Mouse (Mus musculus) embryo, embryonic 9.5 days (tissue): Measurements from ENCODE around the gene Phospho1.
A peak's percentile ranks its signal among the peaks of the same experiment; 100 is the strongest.
"Not testable (repeated sequence)": the region's sequence is repeated elsewhere in the genome, so short reads cannot be mapped to it uniquely, and the experiment has no call there.

Experiments used
- DNase-seq: peaks from one replicate; pipeline ENCODE4 v3.0.0-alpha.2; 2017; ENCODE audit errors: extremely low spot score

Phospho1 gene

DNA sequence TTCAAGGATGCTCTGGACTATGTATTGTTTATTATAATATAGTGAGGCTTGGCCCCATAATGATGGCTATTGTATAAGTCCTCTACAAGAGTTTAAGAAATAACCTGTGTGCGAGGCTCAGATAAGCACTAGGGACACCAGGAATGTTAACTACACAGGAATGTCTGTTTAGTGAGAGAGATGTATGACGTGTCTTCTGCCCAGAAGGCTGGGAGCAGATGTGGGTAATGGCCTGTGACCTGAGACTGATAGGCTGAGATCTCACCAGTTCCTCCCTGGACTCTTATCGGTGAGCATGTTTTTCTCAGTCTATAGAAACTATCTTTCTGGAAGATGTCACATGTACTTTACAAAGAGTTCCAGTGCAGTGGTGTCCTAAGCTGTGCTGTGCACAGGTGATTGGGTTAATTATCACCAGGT, 35.8 kb downstream of the Phospho1 start:
- no peak for DNase-seq

DNA sequence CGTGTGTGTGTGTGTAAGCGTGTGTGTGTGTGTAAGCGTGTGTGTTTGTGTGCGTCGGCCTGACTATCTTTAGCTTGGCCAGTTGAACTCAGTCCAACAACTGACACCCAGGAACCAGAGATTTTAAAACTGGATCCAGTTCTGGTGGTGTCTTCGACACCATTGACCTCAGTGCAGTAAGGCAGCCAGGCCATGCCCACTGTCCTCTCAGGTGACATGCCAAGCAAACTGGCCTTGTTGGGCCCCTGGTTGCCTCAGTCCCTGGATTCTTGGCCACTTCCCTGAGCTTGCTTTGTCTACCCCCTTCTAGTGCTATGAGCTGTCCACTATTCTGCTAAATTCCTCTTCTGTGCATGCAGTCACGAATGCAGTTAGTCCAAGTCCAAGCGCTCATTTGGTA, 37.1 kb downstream of the Phospho1 start:
- no peak for DNase-seq

DNA sequence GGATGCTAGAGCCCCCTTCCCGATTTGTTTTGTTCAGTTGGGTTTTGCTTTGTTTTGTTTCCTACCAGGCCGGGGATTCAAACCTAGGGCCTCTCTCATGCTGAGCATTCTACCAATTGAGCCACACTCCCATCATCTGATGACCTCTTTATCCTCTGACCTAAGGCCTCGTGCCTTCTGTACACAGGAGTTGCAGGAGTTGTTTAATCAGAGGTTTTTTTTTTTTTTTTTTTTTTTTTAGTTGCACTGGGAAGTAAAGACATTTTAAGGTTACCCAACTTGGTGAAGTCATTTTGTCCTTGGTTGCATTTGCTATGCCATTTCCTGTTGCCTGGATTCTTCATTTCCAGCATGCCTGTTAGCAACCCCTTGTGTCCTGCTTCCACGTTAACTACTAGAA, 45.1 kb downstream of the Phospho1 start:
- DNase-seq = no peak

DNA sequence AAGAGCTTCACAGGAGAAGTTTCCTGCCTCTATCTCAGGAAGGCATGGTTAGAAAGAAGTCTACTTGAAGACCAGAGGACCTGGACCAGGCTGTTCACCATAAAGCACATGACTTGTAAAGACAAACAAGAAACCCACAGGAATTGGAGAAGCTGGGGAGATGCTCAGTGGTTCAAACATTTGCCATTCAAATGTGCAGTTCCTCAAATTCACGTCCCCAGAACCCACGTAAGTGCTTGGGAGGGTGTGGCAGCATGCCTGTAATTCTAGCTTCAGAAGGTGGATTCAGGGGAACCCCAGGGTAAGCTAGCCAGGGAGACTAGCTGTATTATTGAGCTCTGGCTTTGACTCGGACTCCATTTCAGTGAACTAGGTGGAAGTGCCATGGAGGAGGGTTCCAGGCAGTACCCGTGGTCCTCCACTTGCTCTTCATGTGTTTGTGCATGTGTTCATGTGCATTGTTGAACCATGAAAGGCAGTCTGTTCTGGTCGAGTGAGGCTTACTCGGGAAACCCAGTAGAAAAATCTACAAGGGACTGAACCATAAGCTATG, 45.7 kb downstream of the Phospho1 start:
- DNase-seq = no peak

DNA sequence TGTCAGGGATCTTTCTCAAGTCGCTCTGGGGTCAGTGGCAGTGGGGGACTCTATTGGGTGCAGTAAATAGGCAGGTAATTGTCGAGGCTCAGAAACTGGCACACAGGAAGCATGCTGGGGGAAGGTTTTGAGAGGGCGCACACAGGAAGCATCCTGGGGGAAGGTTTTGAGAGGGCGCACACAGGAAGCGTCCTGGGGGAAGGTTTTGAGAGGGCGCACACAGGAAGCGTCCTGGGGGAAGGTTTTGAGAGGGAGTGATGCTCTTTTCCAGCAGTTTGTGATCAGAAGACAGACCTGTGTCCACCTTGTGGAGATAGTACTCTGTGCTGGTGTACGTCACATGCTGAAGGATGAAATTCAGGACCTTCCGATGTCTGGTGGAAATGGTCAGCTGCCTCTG, 51.5 kb downstream of the Phospho1 start:
- no peak for DNase-seq

DNA sequence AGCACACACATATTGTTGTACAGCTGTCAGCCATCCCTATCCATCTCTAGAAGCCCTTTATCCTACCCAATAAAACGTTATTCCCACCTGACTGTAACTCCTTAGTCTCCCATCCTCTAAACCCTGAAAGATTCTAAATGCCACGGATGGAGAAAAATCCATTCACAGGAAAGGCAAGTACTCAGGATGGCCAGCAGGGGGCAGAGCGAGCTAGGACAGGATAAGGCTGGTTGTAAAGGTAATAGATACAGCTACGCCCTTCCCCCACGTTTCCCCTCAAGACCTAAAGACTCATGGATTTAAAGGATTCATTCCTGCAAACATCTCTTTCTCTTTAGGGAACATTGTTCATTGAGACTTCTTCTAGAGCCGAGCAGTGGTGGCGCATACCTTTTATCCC, 52.0 kb downstream of the Phospho1 start:
- peak; percentile 76 for DNase-seq

DNA sequence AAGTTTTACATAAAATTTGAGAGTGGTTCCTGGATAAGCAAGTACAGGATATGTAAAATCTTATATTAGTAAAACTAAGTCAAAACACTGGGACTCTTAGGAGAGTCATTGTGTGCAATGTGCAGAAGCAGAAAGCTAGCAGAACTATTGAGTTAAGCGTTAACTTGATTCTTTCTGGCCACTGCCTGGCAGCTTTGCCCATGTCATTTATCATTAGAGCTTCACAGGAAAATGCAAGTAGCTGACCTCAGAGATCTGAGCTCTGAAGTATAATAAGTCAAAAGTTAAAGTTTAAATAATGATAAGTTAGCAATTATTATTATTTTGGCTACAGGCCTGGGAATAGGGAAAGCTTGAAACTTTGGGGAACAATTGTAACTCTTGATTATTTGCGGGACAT, 55.6 kb downstream of the Phospho1 start:
- not testable (repeated sequence) for DNase-seq
